Mouse (Mus musculus) C2C12 (cell line): ENCODE data around the gene Arl6ip5. TPM values are rescaled to one million over a fixed set of nuclear protein-coding genes. Genes with fewer than 3 reads are reported as not detected.

Source experiments
- H3K27me3 ChIP-seq: one replicate; pipeline ENCODE4 v1.6.1; 2011; ENCODE audit not compliant: control insufficient read depth, insufficient read depth, insufficient read length
- H3K36me3 ChIP-seq: one replicate; pipeline ENCODE4 v1.6.1; 2011; ENCODE audit not compliant: control insufficient read depth, insufficient read depth
- H3K4me3 ChIP-seq: one replicate; pipeline ENCODE4 v1.5.1; 2011; ENCODE audit warnings: mild to moderate bottlenecking, control low read depth; ENCODE audit not compliant: poor library complexity, insufficient read depth, severe bottlenecking
- H3K79me2 ChIP-seq: one replicate; pipeline ENCODE4 v1.6.1; 2011; ENCODE audit not compliant: control insufficient read depth, insufficient read depth
- H3K79me3 ChIP-seq: one replicate; pipeline ENCODE4 v1.6.1; 2011; ENCODE audit warnings: low read depth, control low read depth
- H3ac ChIP-seq: one replicate; pipeline ENCODE3; 2011; ENCODE audit warnings: low read depth; ENCODE audit not compliant: control insufficient read depth, insufficient read length
- CEBPB ChIP-seq: IDR thresholded peaks from one replicate; pipeline ENCODE4 v1.6.1; 2011; ENCODE audit warnings: low read depth, mild to moderate bottlenecking, control low read depth, moderate library complexity
- CTCF ChIP-seq: IDR thresholded peaks from one replicate; pipeline ENCODE4 v1.5.1; 2011; ENCODE audit not compliant: control insufficient read depth, insufficient read depth, insufficient read length
- FOSL1 ChIP-seq: IDR thresholded peaks from one replicate; pipeline ENCODE4 v1.8.0; 2011; ENCODE audit warnings: mild to moderate bottlenecking, low read length; ENCODE audit not compliant: poor library complexity, insufficient read depth, severe bottlenecking
- MAX ChIP-seq: IDR thresholded peaks from one replicate; pipeline ENCODE4 v1.6.1; 2011; ENCODE audit warnings: mild to moderate bottlenecking, control low read depth
- MYOD1 ChIP-seq: IDR thresholded peaks from one replicate; pipeline ENCODE4 v1.6.1; 2011; ENCODE audit warnings: low read depth; ENCODE audit not compliant: control insufficient read depth, insufficient read length
- MYOG ChIP-seq: IDR thresholded peaks from one replicate; pipeline ENCODE4 v1.6.1; 2011; ENCODE audit not compliant: control insufficient read depth, insufficient read length; ENCODE audit errors: extremely low read depth
- USF1 ChIP-seq: IDR thresholded peaks from one replicate; pipeline ENCODE4 v1.6.1; 2011; ENCODE audit warnings: low read depth, mild to moderate bottlenecking, control low read depth, moderate library complexity
- polyA plus RNA-seq: library from polyadenylated mRNA; unstranded; fragments of >200 nt; fragmentation: generic; extraction: Trizol; gene quantifications from one replicate; pipeline ENCODE4 v1.2.1, GENCODE M21; 2012; ENCODE audit warnings: missing spikeins

Arl6ip5 gene
- polyA plus RNA-seq, 1 experiment: 298 TPM

DNA sequence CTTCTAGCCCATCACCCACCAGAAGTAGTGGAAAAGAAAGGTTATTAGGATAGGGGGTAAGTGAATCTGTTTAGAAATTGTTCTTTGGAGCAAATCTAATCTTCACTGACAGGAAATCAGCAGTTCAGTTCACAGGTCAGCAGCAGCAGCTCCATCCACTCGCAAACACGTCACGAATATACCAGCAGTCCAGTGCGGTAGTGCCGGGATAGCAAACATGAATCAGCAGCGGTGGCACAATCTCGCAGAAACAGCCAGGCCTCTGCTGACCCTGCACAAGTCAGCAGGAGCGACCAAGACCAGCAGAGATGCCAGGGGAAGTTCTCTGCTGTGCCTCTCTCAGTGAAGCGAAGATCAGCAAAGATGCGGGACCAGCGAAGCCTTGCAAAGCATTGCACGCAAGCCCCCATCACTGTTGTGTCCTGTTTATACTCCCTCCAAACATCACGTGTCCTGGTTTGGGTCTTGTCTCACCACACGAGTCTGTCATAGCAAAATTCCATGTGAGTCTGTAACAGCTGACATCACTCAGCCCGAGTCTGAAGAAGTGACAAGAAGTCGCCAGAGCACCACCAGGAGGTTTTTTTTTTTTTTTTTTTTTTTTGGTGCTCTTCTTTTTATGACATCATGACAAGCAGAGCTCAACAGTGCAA lies 62.7 kb downstream of the Arl6ip5 start:
- peaks cover 11% of the 10 kb centered on the region for H3K27me3 ChIP-seq
- no peaks in the 10 kb centered on the region for H3K36me3 ChIP-seq
- TF ChIP-seq CTCF: no peak
- TF ChIP-seq FOSL1: no peak
- no peak for TF ChIP-seq MAX
- no peak for TF ChIP-seq USF1
- TF ChIP-seq MYOD1: no peak
- TF ChIP-seq MYOG: no peak
- no peak for TF ChIP-seq CEBPB
- H3K79me2 ChIP-seq: no peaks in the 10 kb centered on the region
- no peak overlapping the region for H3ac ChIP-seq
- H3K4me3 ChIP-seq: no peak overlapping the region
- no peaks in the 10 kb centered on the region for H3K79me3 ChIP-seq

DNA sequence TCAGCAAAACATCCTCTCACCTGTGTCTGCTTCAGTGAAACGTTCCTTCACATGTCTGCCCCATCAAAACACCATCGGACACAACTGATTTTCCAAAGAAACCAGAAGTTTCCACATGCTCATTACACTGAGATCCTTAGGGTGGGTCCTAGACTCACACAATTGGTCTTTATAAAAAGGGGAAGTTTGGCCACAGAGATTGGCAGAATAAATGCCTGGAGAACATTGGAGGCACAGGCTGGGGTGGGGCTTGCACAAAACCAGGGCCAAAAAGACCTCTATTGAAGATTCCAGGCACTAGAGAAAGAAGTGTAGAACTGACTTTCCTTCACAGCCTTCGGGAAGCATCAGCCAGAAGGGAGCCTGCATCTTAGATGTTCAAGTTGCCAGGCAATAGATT lies 63.3 kb downstream of the Arl6ip5 start:
- Histone ChIP-seq H3K79me2 (no peaks in the 10 kb centered on the region), H3K79me3 (no peaks in the 10 kb centered on the region), H3K4me3 (no peak overlapping the region), H3K27me3 (peaks cover 11% of the 10 kb centered on the region), H3ac (no peak overlapping the region), H3K36me3 (no peaks in the 10 kb centered on the region)
- no peak for TF ChIP-seq MAX
- TF ChIP-seq FOSL1: no peak
- no peak for TF ChIP-seq MYOD1

DNA sequence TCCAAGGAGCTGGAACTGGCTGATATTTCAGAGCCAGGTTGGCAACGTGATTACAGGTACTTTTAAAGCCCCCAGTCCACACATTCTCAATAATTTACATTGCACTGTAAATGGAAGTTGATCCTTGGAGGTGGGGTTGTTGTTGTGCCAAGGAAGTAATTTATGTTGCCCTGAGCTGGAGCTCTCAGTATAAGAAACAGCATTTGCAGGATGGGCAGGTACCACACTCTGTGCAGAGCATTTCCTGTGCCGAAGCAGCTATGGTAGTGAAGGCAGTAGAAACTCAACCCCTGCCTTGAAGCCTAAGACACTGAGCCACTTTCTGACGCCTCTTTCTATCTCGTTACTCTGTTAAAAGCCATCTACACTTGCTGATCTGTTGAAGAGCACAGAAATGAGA lies 65.3 kb downstream of the Arl6ip5 start:
- Histone ChIP-seq H3ac (no peak overlapping the region), H3K36me3 (no peaks in the 10 kb centered on the region), H3K27me3 (peaks cover 26% of the 10 kb centered on the region), H3K4me3 (no peak overlapping the region), H3K79me3 (no peaks in the 10 kb centered on the region), H3K79me2 (no peaks in the 10 kb centered on the region)
- TF ChIP-seq MYOG (no peak), MYOD1 (no peak)

DNA sequence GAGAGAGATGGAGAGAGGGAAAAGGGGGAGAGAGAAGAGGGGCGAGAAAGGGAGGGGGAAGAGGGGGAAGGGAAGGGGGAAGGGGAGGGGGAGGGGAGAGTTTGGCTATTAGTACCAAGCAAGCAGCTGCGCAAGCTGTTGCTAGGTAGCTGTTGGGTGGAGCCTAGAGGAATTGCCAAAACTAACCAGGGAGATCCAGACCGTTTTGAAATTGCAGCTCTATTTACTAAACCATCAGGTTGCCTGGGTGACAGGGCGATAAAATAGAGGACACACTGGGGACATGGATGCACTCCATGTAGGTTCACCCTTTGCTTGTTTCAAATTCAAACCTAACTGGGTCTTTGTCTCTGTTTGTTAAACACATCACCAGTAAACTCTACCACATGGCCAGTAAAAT lies 65.9 kb downstream of the Arl6ip5 start:
- H3K79me2 ChIP-seq: no peaks in the 10 kb centered on the region
- H3ac ChIP-seq: no peak overlapping the region
- no peak overlapping the region for H3K4me3 ChIP-seq
- no peaks in the 10 kb centered on the region for H3K36me3 ChIP-seq
- TF ChIP-seq CTCF (no peak), FOSL1 (no peak), MAX (no peak), USF1 (no peak), MYOG (no peak)
- no peaks in the 10 kb centered on the region for H3K79me3 ChIP-seq
- H3K27me3 ChIP-seq: peaks cover 26% of the 10 kb centered on the region

DNA sequence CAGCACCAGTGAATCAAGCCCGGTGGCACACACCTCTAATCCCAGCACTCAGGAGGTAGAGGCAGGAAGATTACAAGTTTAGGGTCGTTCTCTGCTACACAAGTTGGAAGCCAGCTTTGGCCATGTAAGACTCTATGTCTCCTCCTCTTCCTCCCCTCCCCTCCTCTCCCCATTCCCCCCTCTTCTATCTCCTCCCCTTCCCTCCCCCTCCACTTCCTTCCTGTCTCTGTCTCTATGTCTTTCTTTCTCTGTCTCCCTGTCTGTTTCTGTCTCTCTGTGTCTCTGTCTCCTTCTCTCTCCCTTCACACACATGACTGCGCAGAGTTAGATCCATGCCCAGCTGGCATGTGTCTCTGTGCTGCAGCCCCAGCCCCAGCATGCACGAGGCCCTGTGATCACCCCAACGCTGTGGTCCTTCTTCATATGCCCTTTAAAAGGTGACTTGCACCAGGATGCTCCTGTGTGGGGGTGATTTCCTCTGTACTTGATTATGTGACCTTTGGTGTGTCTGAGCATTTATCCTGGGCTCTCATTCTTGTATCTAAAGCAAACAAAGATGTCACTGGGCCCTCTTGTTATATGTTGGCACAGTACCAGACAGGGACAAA lies 66.5 kb downstream of the Arl6ip5 start:
- H3K4me3 ChIP-seq: no peak overlapping the region
- H3K27me3 ChIP-seq: peaks cover 31% of the 10 kb centered on the region
- H3ac ChIP-seq: no peak overlapping the region
- H3K79me2 ChIP-seq: no peaks in the 10 kb centered on the region
- no peaks in the 10 kb centered on the region for H3K36me3 ChIP-seq
- no peaks in the 10 kb centered on the region for H3K79me3 ChIP-seq
- TF ChIP-seq MYOD1: no peak
- TF ChIP-seq MYOG: no peak
- TF ChIP-seq CEBPB: no peak
- TF ChIP-seq MAX: no peak
- TF ChIP-seq CTCF: no peak
- no peak for TF ChIP-seq FOSL1
- TF ChIP-seq USF1: no peak

DNA sequence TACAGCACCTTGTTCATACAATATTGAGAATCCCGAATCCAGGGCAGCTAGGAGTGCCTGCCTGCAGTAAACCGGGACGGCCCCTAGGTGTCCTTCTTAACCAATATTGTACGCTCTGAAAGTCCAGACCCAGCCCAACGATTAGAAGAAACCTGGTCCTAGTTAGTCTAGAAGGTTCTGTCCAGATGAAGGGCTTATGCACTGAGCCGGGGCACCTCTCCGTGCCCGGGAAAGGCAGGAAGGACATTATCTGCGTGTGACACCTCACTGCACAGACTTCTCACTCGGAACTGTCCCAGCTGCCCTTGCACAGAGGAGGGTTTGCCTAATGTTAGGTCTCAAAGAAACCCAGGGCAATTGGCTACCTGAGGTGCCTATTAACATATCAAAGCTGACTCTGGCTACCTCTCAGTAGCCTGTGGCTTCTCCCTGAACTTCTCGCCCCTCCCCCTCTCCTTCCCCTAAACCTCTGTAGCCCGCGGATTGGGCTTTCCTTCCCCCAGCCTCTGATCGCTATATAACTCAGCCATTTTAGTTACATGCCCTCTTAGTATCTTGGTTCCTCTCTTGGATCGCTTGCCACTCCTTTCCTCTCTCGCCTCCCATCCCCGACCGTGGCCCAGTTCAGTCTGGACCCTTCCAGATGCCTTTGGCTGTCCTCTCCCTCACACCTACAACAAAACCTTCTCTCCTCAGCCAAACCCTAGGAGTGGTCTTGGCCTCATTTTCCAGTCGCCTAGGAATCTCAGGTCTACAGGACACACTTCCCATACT lies 67.7 kb downstream of the Arl6ip5 start:
- no peak overlapping the region for H3K4me3 ChIP-seq
- H3K79me3 ChIP-seq: no peaks in the 10 kb centered on the region
- TF ChIP-seq MYOD1 (no peak), CTCF (peak; percentile 68), FOSL1 (no peak), CEBPB (no peak), MYOG (no peak), USF1 (no peak), MAX (no peak)
- H3K79me2 ChIP-seq: no peaks in the 10 kb centered on the region
- peak overlapping the region; percentile 1 for H3ac ChIP-seq
- peaks cover 28% of the 10 kb centered on the region for H3K27me3 ChIP-seq
- H3K36me3 ChIP-seq: no peaks in the 10 kb centered on the region
